Mouse (Mus musculus) heart, postnatal 0 days (tissue): ENCODE measurements around the gene Dppa5a.

Experiments
- CTCF ChIP-seq: IDR thresholded peaks from 2 replicates; pipeline ENCODE4 v1.5.1; 2016; ENCODE audit warnings: antibody characterized with exemption, control low read depth, low read depth
- EP300 ChIP-seq: IDR thresholded peaks from 2 replicates; pipeline ENCODE4 v1.6.1; 2016; ENCODE audit warnings: antibody characterized with exemption, low read depth

DNA sequence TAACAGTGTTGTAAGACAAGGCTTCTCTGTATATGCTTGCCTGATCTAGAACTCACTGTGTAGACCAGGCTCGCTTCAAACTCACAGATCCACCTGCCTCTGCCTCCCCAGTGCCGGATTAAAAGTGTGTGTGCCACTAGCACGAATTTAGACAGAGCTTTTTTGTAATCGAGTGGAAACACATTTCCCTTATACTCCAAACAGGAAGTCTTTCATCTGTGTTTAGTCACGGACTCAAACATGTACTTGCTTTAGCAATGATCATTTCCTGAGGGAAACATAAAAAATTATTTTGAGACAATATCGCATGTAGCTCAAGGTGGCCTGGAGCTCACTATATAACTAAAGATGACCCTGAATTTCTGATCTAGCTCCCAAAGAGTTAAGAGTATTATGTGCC is 4.6 kb downstream of the Dppa5a start:
- TF ChIP-seq EP300 (no peak), CTCF (no peak)
